Mouse (Mus musculus) mouse embryonic stem cell (cell line): Measurements from ENCODE around the gene Hes2.

Source experiments
- in situ Hi-C, 2 experiments: fragments of 300-500 bp; cut with MboI; formaldehyde crosslinking; loops; 1 replicate in 1 of 2; 3 replicates in 1 of 2; pipeline ENCODE4 v1.14.3; 2019 to 2020; ENCODE audit warnings: low sequenced_read_pairs in 2 of 2, low pct_unique_long_range_greater_than_20kb in 1 of 2, mixed read lengths in 1 of 2; ENCODE audit not compliant: unreplicated experiment in 1 of 2

Hes2 gene

GRCm38 (mm10) chr4:152158585-152159284 lies at the start of gene Hes2:
Gene Hes2 (plus strand): TSS chr4:152158867.
- in situ Hi-C loops = no loop called here

- in situ Hi-C loops = no loop called here
These were observed 49.2 kb upstream of the Hes2 start for GRCm38 (mm10) chr4:152109509-152109908.

- in situ Hi-C loops = no loop called here
These were observed 48.0 kb upstream of the Hes2 start for GRCm38 (mm10) chr4:152110689-152111088.

GRCm38 (mm10) chr4:152112329-152112728 lies 46.3 kb upstream of the Hes2 start:
- in situ Hi-C loops = no loop called here

- in situ Hi-C loops = no loop called here
These were observed 44.6 kb upstream of the Hes2 start for GRCm38 (mm10) chr4:152114080-152114479.

GRCm38 (mm10) chr4:152115921-152116612 lies 42.6 kb upstream of the Hes2 start, which contains the start of gene Tnfrsf25:
Gene Tnfrsf25 (plus strand): TSS chr4:152115934.
- in situ Hi-C loops = no loop called here

GRCm38 (mm10) chr4:152117538-152117937 lies 41.1 kb upstream of the Hes2 start:
- in situ Hi-C loops = no loop called here

GRCm38 (mm10) chr4:152119396-152120292 lies 39.0 kb upstream of the Hes2 start:
- in situ Hi-C loops = no loop called here

- in situ Hi-C loops = no loop called here
These were observed 38.1 kb upstream of the Hes2 start for GRCm38 (mm10) chr4:152120311-152121182.

GRCm38 (mm10) chr4:152121183-152121505 lies 37.5 kb upstream of the Hes2 start:
- in situ Hi-C loops = no loop called here

- in situ Hi-C loops = no loop called here
These were observed 34.2 kb upstream of the Hes2 start for GRCm38 (mm10) chr4:152124361-152124961.

GRCm38 (mm10) chr4:152125161-152126025 lies 33.3 kb upstream of the Hes2 start:
- in situ Hi-C loops = no loop called here

GRCm38 (mm10) chr4:152126026-152126920 lies 32.4 kb upstream of the Hes2 start:
- in situ Hi-C loops = no loop called here

GRCm38 (mm10) chr4:152127884-152128283 lies 30.8 kb upstream of the Hes2 start:
- in situ Hi-C loops = no loop called here

- in situ Hi-C loops = no loop called here
These were observed 29.9 kb upstream of the Hes2 start for GRCm38 (mm10) chr4:152128784-152129183.

GRCm38 (mm10) chr4:152129395-152129930 lies 29.2 kb upstream of the Hes2 start:
- in situ Hi-C loops = no loop called here
